Mouse (Mus musculus) gastrocnemius, adult 18-20 months (tissue): ENCODE measurements around the gene Pold4. TPM values are rescaled to one million over a fixed set of nuclear protein-coding genes. Genes with fewer than 3 reads are reported as not detected.
A peak's percentile ranks its signal among the peaks of the same experiment; 100 is the strongest.
"Not testable (repeated sequence)": the region's sequence is repeated elsewhere in the genome, so short reads cannot be mapped to it uniquely, and the experiment has no call there.

Source experiments
- DNase-seq: peaks from one replicate; pipeline ENCODE4 v3.0.0; 2021; ENCODE audit warnings: low spot score
- total RNA-seq, 2 experiments: library from RNA; stranded (reverse); gene quantifications; 2 replicates each; pipeline ENCODE4 v1.2.3; 2021

Gene Pold4
- total RNA-seq, 2 experiments from 2014 or later, result 16.3 to 17.8 TPM

DNA sequence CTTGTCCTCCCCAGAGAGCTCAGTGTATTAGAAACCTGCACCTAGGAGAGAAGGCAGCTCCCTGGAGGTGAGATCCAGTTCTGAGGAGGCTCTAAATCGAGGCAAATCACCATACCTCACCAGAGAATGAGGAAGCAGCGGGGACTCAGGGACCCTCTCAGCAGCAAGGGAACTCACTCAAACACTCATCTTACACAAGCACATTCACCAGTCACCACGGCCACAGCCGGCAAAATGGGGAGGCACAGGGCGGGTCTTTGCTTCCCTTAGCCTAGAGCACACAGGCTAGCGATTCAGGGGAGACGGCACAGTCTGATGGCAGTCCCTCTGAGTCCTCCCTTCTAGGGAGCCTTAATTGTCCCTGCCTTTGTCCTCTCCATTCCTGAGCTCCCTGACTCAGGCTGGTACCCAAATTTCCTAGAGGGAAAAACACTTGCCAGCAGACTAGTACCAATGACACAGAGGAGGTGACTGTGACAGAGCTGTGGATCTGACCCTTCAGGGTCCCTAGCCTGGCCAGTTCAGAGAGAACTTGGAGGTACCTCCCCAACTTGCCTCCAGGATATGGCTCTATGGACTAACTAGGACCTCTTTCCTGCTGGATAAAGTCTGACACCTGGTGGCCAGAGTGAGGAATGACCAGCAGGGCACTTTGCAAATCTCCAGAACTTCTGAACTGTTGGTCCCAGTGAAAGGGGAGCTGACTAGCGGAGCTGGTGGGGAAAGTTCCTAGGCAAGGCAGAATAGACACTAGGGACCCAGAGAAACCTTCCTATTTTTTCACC is 3.6 kb upstream of the Pold4 start:
- DNase-seq, result peak; percentile 87

DNA sequence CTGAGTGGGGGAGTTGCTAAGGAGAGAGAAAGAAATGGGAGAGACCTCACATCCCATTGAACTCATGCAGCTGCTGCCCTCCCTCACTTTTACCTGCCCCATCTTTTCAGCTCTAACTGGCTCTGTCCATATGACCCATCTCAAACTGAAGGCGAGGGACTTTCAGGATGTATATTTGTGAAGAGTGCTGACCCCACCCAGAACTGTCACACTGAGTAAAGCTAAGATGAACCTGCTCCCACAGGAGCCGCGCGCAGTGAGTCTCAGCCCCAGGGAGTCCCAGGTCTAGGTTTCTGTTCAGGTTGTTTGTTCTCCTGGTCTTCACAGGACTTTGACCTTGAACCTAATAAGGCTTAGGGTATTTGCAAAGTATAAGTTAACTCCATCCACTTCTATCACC is 2.8 kb upstream of the Pold4 start:
- no peak for DNase-seq

DNA sequence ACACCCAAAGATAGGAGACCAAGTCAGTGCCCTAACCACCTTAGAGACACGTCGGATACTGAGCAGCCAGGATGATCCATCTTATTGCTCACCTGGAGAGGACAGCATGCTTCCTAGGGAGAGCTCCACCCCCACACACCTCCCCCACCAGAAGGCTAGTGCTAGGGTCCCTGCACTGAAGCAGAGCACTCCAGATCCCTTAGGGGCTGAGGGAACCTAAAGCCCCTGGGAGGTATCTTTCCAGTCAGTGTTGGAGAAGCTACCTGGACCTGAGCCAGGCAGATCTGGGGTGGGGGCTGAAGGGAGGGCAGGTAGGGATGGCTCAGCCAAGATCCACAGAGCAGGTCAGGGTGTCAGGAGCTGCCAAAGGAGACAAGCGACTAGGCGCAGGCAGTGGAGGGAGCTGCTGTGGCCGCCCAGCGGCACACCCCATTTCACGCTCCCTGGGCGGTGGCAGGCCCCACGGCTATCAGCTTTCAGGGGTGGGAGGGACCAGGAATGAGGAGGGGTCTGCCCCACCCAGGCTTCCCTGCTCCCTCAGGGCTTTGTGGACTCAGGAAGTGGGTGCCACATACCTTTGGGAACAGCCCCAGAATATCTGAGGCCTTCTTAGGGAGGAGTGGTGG is 2.1 kb upstream of the Pold4 start:
- DNase-seq, result no peak

DNA sequence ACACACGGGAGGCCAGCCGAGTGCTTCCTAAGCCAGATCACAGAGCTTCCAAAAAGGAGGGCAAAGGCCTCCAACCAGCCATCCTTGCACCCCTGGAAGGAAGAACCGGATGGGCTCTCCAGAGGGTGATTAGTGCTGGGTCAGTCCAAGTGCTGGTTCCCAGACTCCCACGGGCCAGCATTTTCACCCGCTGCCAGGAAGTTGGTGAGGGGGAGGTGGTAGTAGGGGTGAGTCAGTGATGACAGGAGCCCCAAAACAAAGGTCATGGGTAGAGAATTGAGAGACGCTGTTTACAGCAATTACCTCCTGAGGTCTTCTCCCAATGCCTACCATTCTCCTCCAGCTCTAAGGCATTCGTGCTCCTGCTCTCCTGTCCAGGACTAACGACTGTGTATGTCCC is 1.3 kb upstream of the Pold4 start:
- no peak for DNase-seq

DNA sequence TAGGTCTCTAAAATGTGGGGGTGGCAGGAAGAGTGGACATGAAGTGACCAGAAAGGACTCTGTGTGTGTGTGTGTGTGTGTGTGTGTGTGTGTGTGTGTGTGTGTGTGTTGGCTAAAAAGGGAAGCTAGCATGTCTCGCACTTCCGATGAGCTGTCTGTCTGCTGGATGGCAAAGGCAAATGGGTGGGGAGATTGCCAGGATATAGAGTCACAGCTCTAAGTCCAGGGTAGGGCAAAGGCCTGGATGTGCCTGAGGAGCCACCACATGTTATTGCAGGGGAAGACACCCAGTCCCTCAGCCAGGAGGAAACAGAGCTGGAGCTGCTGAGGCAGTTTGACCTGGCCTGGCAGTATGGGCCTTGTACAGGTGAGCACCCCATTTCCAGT is 480 bp downstream of the Pold4 start:
- DNase-seq, result peak; percentile 66

DNA sequence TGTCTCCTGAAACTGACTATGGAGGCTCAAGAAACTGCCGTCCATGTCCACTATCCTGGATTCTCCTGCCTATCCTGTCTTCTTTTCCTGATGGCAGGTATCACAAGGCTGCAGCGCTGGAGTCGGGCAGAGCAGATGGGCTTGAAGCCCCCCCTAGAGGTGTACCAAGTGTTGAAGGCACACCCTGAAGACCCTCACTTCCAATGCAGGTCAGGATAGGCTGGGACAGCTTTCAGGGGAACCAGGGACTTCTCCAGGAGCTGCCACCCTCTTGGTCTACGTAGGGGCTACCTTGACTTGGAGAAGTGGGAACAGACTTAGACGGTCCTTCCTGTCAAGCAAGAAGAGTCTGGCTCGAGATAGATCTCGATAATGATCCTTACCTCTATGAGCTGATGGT is 952 bp downstream of the Pold4 start:
- no peak for DNase-seq

DNA sequence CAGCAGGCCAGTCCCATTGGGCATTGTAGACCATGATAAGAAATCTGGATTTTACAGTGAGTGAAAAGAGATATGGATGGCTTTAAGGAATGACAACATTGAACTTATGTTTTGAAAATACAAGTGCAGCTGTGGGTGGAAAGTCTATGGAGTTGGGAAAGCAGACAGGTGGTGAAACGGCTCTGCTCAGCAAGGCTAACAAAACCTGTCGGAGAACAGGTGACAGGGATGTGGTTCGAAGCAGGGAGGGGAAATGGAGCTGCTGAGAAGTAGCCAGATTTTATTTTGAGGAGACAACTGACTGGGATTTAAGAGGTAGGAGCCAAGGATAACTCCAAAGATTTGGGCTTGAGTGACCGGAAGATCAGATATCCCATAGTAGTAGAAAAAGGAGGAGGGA is 2.8 kb downstream of the Pold4 start:
- DNase-seq, result no peak

DNA sequence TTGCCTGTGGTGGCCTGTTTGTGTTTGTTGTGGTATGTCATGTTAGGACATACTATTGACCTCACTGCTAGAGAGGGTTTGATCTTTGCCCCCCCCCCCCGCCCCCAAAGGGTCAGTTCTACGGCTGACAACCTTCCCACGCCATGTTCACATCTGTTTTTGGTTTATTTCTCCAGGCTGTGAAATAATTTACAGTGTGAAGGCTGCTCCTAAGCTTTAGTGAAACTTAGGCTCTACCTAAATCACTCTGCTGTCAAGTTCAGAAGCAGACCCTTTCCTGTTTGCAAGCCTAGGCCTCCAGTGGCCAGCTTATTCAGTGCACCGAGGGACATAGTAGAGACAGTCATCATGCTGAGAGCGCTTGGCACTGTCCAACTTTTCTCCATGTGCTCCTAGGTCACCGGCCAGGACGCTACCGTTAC is 8.6 kb downstream of the Pold4 start:
- no peak for DNase-seq

DNA sequence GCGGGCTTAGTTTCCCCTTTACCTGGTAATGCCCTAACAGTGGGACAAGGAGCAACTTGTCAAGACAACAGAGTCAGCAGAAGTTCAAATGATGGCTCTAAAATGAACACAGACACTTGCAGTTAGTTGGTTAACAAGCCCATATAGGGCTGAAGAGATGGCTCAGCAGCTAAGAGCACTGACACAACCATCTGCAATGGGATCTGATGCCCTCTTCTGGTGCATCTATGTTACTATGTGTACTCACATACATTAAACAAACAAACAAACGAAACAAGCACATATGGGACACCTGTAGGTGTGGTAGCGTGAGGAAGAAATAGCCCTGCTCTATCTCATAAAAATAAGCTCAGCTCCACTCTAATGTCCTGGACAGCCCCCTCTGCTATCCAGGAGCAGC is 10.7 kb downstream of the Pold4 start:
- no peak for DNase-seq

DNA sequence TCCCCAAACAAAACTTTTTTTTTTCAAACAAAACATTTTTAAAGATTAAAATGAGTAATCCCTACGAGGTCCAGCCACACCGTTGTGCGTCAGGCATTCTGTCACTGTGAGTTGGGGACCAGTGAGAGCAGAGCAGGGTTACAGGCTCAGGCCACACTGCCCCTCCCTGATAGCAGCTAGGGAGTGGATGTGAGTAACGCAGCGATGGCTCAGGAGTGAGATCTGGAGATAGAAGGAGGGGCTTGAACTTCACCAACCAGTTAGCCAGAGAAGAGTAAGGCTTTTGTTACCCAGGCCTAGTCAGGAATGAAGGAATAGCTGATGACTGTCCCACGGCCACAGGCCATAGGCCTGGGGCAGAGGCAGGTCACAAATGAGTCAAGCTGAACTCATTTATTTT is 13.1 kb downstream of the Pold4 start:
- no peak for DNase-seq

DNA sequence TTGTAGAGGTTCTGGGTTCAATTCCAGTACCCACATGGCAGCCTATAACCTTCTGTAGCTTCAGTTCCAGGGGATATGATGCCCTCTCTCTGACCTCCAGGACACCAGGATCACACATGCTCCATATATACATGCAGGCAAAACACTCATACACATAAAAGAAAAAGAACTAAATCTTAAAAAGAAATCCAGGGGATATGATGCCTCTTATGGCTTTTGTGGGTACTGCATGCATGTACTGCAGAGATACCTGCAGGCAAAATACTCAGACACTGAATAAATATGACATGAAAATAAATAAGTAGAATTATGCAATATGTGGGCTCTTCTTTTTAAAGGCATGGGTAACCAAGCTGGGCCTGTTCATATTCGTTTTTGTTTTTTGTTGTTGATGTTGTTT is 15.3 kb downstream of the Pold4 start:
- no peak for DNase-seq

DNA sequence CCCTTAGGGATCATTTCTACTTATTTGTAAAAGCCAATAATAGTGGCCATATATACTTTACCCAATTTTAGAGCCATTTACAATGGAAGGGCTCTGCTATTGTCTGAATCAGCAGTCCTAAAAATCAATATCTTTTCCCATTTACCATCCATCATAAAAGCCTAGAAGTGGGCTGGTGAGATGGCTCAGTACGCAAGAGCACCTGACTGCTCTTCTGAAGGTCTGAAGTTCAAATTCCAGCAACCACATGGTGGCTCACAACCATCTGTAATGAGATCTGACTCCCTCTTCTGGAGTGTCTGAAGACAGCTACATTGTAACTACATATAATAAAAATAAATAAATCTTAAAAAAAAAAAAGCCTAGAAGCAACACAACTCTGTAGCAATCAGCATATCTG is 17.0 kb downstream of the Pold4 start:
- not testable (repeated sequence) for DNase-seq

DNA sequence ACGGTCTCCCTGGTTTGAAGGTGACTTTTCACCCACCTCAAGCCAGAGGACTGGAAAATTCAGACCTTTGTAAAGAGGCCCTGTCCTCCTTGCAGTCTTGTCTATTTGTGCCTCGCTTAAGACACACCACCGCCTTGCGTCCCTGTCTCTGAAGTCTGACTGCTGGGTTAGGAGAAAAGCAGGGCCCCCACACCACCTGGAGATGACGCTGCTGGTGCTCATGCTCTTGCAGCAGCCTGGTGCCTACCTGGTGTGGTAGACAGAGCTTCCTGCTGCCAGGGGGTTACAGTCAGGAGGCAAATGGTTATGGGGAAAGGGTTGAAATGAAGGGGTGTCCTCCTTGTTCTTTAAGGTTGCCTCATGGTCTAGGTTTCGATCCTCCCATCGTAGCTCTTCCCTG is 22.5 kb downstream of the Pold4 start:
- DNase-seq, result no peak

DNA sequence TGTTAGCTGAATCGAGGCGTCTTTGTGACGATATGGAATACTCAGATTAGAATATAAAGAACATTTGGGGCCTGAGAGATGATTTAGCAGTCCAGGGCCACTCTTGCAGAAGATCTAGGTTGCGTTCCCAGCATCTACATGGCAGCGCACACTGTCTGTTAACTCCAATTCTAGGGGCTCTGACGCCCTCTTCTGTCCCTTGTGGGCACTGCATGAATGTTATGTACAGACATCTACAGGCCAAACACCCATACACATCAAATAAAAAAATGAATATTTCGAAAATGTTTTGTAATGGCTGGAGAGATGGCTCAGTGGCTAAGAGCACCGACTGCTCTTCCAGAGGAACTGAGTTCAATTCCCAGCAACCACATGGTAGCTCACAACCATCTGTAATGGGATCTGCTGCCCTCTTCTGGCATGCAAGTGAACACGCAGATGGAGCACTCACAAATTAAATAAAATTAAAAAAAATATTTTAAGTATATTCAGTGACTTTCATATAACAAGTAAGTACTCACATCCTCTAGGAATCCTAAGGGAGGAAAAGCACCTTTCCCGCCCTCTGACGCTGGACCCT is 24.0 kb downstream of the Pold4 start:
- no peak for DNase-seq

DNA sequence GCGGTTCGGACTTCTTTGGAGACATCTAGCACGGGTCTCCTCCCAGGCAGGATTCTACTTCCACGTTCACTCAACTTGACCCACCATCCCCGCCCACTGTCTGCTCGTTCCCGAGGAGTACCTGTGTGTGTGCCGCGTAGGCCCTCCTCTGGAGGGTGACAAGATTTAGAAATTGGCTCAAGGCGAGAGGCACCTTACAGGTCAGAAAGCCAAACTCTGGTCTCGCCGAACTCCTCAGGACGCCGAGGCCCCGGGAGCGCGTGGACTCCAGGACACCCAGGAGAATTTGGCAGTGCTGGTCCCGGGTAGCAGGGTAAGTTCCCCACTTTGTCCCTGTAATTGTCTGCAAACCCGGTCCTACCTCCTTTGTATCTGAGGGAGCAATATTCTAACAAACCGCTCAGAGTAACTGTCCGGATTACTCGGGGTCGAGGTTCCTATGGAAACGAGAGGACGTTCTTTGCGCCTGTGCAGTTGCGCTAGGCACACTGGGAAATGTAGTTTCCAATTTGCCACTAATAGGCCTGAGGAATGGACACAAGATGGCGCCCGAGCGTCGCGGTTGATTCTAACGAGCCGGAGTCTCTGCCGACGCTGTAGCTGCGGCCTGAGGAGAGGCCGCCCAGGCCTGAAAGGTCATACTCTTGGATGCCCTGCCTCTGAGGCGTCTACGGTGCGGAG is 25.7 kb downstream of the Pold4 start:
- DNase-seq, result peak; percentile 95

DNA sequence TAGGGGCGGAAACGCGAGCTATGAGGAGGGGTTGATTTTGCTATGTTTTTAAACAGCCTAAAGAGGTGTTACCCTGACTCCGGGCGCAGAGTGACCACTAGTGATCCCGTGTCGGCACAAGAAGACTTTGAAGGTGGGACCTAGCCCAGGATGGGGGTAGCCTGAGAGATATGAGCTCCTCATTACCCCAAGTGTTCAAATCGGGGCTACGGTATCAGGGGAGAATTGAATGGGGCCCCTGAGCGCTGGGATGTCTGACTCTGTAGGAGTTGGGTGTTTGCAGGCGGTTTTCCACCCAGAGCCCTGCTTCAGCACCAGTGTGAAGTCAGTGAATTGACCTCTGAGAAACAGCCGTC is 26.2 kb downstream of the Pold4 start:
- DNase-seq, result no peak

DNA sequence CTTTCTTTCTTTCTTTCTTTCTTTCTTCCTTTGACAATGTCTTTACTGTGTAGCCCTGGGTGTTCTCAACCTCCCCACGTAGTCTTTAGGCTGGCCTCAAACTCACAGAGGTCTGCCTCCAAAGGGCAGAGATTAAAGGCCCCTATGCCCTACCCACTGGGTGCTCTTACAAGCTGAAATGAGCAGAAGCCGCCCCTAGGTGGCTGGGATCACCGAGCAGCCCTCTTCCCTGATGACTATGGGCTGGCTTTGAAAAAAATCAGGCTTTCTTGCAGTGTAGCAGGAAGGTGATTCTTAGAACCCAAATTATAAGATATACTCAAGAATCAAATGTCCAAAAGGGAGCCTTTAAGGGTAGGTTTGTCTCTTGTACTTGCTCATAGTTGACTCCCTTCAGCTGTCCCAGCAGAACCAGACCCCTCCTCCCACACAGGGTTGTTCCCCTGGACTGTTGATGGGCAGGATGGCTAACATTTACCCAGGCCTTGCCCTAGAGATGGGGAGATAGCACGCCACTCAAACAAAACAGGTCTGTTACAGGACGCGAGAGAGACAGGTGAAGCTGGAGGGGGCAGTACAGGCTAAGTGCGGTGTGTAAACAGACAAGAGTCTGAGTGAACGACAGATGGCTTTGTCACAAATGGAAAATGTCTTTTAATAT is 29.5 kb downstream of the Pold4 start:
- DNase-seq, result no peak

DNA sequence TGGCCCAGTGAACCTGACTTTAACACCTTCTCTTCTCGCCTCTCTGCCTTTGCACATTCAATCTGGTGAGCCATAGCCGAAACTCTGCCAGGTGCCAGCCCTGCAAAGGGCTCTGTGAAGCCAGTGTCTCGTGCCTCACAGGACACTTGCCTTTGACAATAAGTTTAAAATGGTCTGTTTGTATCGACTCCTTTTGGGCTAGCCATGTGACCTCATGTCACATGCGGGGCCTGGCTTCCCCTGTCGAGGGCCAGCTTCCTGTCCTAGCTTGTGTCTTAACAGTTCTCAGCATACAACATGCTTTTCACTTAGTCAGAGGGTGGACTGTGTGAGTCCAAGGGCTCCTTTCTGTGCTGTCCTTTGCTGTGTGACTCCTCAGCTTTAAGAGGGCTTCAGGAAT is 31.1 kb downstream of the Pold4 start:
- DNase-seq, result no peak

DNA sequence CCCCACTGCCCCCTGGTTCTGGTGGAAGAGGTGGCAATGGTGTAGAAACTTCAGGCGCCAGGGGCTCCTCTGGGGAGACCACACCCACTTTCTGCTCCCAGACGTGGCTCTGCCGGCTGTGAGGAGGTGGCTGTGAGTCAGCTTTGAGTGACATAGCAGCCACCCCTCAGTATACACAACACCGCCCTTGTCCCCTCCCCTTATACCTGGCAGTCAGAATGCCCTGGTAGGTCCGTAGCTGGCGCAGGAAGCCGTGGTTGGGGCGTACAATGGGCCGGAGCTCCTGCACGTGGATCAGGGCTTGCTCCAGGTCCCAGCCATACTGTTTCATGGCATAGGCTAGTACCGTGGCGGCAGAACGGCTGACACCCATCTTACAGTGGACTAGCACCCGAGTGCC is 32.0 kb downstream of the Pold4 start:
- DNase-seq, result no peak

DNA sequence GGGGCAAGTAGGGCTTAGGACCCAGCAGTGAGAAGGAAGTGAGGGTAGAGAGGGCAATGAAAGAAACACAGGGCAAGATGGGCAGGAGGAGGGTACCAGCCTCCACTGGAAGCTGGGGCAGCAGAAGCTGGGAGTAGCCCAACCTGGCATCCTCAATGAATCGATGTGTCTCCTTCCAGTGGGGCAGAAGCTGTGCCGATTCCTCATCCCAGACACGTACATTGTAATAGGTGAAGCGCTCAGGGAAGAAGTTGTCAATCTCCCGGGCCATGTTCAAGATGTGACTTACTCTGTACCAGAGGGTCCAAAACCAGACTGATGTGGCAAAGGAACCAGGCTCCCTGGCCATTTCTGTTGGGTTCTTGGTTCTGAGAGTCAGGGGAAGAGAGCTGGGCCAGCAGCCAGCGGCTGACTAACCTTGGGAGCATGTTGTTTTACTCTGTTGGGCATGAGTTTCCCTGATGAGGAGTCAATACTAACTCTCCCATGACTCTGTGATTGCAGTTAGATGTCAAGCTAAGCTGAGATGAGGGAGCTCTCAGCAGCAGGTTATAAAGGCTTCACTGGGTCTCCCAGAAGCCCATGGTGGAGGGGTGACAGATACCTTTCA is 32.6 kb downstream of the Pold4 start:
- no peak for DNase-seq

DNA sequence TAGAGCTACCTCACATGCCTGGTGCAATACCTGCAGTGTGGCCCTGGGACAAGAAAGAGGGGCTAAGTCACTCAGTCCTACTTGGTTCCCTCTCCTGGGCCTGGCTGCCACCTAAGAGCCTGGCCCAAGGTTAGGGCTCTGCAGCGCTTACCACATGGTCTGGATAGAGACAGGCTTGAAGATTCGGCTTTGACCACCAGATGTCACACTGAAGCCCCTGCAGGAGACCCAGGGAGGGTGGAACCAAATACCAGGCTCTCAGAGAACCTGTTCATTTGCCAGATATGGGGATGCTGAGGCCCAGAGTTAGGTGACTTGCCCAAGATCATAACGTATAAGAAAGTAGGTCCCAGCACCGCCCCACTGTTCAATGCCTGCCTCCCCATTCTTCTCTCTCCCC is 34.3 kb downstream of the Pold4 start:
- DNase-seq, result no peak
